Mouse (Mus musculus): ENCODE results near the gene Bloc1s1. TPM values are rescaled to one million over a fixed set of nuclear protein-coding genes. Genes with fewer than 3 reads are reported as not detected.

Gene Bloc1s1
- polyA plus RNA-seq, 1 experiment from 2014 or later = 235 TPM

DNA sequence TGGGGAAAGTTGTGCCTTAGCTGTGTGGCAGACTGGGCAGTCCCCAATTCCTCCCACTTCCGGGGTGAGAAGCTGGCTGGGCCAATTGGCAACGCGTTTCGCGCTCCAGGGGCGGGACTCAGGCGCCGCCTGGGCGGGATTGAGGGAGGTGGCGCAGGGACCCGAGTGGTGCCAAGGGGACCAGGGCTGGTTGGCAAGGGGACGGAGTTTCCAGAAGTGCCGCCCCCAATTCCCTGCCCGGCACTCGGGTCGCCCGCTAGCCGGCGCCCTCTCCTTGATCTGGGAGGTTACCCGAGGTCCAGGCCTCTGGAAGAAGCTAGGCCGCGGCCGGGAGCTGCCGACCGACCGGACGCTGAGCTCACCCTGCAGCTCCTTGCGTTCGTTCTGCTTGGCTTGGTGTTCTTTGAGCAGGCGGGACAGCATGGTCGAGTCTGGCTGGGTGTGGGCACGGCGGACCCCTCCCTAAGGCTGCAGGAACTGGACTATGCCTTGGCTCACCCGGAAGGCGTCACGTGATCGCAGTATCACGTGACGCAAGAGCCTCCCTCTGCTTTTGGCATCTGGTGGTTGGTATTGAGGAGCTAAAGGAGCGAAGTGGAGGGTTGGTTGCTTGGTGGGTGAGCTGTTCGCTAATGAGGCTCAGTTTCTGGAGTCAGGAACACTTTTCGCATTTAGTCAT lies 683 bp downstream of the Bloc1s1 start:
- ATAC-seq (ENCODE audit: low FRiP score) = peak; percentile 98
- WGBS = under 1% methylated on average over 42 of the region's 42 CpGs
- peak overlapping the region; percentile 74 for H3K4me2 ChIP-seq (replicated peaks)
- H3K9ac ChIP-seq = peak overlapping the region; percentile 80
- H3K27ac ChIP-seq = peak overlapping the region; percentile 92
- peak overlapping the region; percentile 80 for H3K4me3 ChIP-seq
- peaks cover 36% of the 10 kb centered on the region for H3K4me1 ChIP-seq
- peaks cover 5% of the 10 kb centered on the region; the same call in 1 of the 2 replicates for H3K36me3 ChIP-seq
- H3K27me3 ChIP-seq = peaks cover 7% of the 10 kb centered on the region; the same call in 1 of the 2 replicates
- no peaks in the 10 kb centered on the region for H3K9me3 ChIP-seq (replicated peaks)

DNA sequence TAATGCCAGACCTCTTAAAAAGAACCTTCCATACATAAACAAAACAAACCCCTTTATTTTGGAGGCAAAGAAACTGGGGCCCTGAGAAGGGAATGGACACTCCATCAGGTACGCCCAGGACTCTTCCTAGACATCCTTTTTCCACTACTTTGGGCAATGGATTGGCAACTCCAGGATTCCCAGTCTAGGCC lies 1.1 kb downstream of the Bloc1s1 start, which contains the start of gene Rdh5:
Gene Rdh5 (minus strand): TSS at position 67 of the 191 bp plus-strand sequence.
- ATAC-seq (ENCODE audit: low FRiP score) = no peak
- peak within 1 kb of the TSS; percentile 74 for H3K4me2 ChIP-seq (replicated peaks)
- H3K4me1 ChIP-seq = peaks cover 36% of the 10 kb centered on the region
- H3K4me3 ChIP-seq = peak within 1 kb of the TSS; percentile 80
- H3K27ac ChIP-seq = peak within 1 kb of the TSS; percentile 92
- H3K9ac ChIP-seq = peak within 1 kb of the TSS; percentile 80
- H3K36me3 ChIP-seq = peaks cover 9% of the 10 kb centered on the region
- peaks cover 3% of the 10 kb centered on the region; the same call in 1 of the 2 replicates for H3K27me3 ChIP-seq
- WGBS = 15% methylated on average over 1 of the region's 1 CpGs
- no peaks in the 10 kb centered on the region for H3K9me3 ChIP-seq (replicated peaks)

DNA sequence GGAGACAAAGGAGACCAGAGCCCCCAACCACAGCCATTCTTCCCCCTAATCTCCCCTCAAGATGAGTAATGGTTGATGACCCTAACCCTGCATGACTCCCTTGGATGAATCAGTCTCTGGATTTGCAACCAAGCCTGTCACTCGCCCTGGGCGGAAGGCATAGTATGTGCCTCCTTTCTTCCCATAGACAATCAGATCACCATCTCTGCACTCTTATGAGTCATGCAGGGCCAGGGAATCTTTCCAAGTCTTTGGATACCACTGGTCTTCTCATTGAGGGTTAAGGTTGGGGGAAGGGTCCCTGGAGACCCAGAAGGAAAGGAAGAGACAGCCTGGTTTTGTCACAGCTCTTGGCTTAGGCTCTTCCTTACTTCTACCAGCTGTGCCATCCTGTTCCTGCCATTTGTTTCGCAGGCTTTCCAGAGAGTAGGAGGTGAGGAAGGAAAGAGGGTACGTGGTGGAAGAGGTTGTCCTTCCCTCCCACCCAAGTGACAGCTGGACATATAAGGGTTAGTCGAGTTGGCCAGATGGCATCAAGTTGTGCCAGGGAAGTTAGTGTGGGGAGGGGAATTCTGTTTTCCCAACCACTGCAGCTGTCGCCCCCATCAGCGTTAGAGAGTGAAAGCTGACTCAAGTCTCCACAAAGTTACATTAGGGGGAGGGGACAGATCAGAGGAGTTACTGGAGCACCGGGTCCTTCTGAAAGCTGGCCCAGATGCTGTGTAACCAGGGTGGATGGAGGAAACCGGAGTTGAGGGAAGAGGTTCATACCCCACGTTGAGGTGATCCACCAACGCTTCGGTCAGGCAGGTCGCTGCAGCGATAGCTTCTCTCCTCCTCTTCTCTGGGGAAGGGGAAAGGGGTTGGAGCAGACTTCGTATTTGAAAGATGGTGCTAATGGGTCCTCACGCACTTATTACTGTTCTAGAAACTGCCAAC lies 1.7 kb downstream of the Bloc1s1 start:
- WGBS = 72% methylated on average over 16 of the region's 16 CpGs
- H3K36me3 ChIP-seq = peaks cover 14% of the 10 kb centered on the region
- peaks cover 36% of the 10 kb centered on the region for H3K4me1 ChIP-seq
- H3K27ac ChIP-seq = no peak overlapping the region
- ATAC-seq (ENCODE audit: low FRiP score) = no peak
- H3K4me3 ChIP-seq = peak overlapping the region; percentile 80
- peak overlapping the region; percentile 80 for H3K9ac ChIP-seq
- no peaks in the 10 kb centered on the region for H3K27me3 ChIP-seq
- H3K9me3 ChIP-seq (replicated peaks) = no peaks in the 10 kb centered on the region
- peak overlapping the region; percentile 74 for H3K4me2 ChIP-seq (replicated peaks)

DNA sequence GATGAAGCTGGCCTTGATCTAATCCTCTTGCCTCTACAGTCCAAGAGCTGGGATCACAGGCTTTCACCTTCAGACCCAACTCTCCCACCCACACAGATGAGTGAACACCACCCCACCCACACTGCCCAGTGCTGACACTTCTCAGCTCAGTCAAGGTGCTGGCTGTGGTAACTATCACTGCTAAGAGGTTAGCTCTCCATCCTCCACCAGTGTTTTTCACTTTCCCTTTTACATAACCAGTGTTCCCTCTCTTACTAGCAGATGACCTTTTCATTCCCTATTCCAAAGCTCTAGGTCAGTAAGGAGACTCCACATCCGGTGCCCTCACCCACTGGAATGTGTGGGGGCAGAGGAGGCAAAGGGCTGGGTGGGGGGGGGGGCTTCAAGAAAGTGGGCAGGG lies 2.6 kb downstream of the Bloc1s1 start:
- Histone ChIP-seq H3K27me3 (no peaks in the 10 kb centered on the region), H3K9me3 (replicated peaks) (no peaks in the 10 kb centered on the region), H3K4me1 (peaks cover 36% of the 10 kb centered on the region), H3K9ac (no peak overlapping the region), H3K27ac (no peak overlapping the region), H3K4me3 (no peak overlapping the region), H3K36me3 (peaks cover 23% of the 10 kb centered on the region), H3K4me2 (replicated peaks) (no peak overlapping the region)
- no peak for ATAC-seq (ENCODE audit: low FRiP score)
- WGBS = 53% methylated on average over 1 of the region's 1 CpGs

GRCm38 (mm10) chr10:128920736-128921161 lies 3.1 kb downstream of the Bloc1s1 start:
- Histone ChIP-seq H3K9me3 (replicated peaks) (no peaks in the 10 kb centered on the region), H3K4me1 (peaks cover 36% of the 10 kb centered on the region), H3K4me2 (replicated peaks) (no peak overlapping the region), H3K27me3 (no peaks in the 10 kb centered on the region), H3K27ac (no peak overlapping the region), H3K4me3 (no peak overlapping the region), H3K9ac (no peak overlapping the region), H3K36me3 (peaks cover 25% of the 10 kb centered on the region)
- WGBS = 74% methylated on average over 3 of the region's 3 CpGs
- ATAC-seq (ENCODE audit: low FRiP score) = no peak

DNA sequence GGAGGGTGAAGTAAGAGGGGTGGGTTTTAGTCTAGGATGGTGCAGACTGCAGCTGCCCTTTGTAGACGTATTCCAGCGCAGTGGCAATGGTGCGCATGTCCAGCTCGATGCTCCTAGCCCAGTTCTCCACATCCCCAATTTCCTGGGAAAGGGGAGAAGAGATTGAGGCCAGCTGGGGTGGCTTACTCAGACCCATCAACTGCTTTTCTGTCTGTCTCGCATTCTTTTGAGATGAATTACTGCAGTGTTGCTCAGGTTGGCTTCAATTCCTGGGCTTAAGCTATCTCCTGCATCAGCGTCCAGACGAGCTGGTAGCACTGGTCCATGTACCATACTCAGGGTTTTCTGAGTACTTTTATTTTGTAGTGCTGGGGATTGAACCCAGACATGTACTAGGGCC lies 3.9 kb downstream of the Bloc1s1 start:
- peaks cover 25% of the 10 kb centered on the region for H3K36me3 ChIP-seq
- H3K4me2 ChIP-seq (replicated peaks) = no peak overlapping the region
- no peaks in the 10 kb centered on the region for H3K9me3 ChIP-seq (replicated peaks)
- no peak overlapping the region; the same call in 1 of the 2 replicates for H3K9ac ChIP-seq
- WGBS = 76% methylated on average over 7 of the region's 7 CpGs
- no peak for ATAC-seq (ENCODE audit: low FRiP score)
- peak overlapping the region; percentile 57 for H3K27ac ChIP-seq
- peaks cover 36% of the 10 kb centered on the region for H3K4me1 ChIP-seq
- H3K4me3 ChIP-seq = no peak overlapping the region
- H3K27me3 ChIP-seq = no peaks in the 10 kb centered on the region

DNA sequence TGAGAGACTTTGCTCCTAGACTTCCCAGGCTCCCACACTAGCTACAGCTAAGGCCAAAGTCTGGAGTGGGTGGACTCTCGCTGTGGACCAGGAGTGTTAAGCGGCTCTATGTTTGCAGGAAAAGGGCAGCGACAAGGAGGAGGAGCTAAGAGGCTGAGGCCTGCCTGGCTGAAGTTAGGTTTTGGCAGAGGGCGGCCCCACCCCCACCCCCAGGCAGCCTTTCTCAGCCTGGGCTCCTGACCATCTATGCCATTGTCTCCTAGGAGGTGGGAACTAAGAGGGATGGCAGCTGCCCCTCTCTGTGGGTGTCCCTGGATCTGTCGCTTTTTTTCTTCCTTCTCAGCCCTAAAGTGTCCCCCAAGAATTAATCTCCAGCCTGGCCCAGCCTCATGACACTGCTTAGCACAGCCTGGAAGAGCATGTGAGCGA lies 4.6 kb downstream of the Bloc1s1 start:
- 12% methylated on average over 6 of the region's 6 CpGs for WGBS
- H3K36me3 ChIP-seq = peaks cover 30% of the 10 kb centered on the region
- no peak overlapping the region for H3K4me3 ChIP-seq
- H3K9ac ChIP-seq = peak overlapping the region; percentile 2
- no peak overlapping the region for H3K4me2 ChIP-seq (replicated peaks)
- H3K27me3 ChIP-seq = no peaks in the 10 kb centered on the region
- no peaks in the 10 kb centered on the region for H3K9me3 ChIP-seq (replicated peaks)
- H3K4me1 ChIP-seq = peaks cover 36% of the 10 kb centered on the region
- peak overlapping the region; percentile 57 for H3K27ac ChIP-seq
- no peak for ATAC-seq (ENCODE audit: low FRiP score)

GRCm38 (mm10) chr10:128918246-128918645 lies 5.6 kb downstream of the Bloc1s1 start:
- 82% methylated on average over 7 of the region's 7 CpGs for WGBS
- H3K27ac ChIP-seq = no peak overlapping the region
- no peak overlapping the region for H3K4me3 ChIP-seq
- H3K4me2 ChIP-seq (replicated peaks) = no peak overlapping the region
- H3K9me3 ChIP-seq (replicated peaks) = no peaks in the 10 kb centered on the region
- ATAC-seq (ENCODE audit: low FRiP score) = no peak
- H3K9ac ChIP-seq = no peak overlapping the region
- peaks cover 34% of the 10 kb centered on the region for H3K4me1 ChIP-seq
- H3K36me3 ChIP-seq = peaks cover 34% of the 10 kb centered on the region
- H3K27me3 ChIP-seq = no peaks in the 10 kb centered on the region

GRCm38 (mm10) chr10:128917400-128917799 lies 6.4 kb downstream of the Bloc1s1 start:
- Histone ChIP-seq H3K9ac (no peak overlapping the region), H3K4me1 (peaks cover 29% of the 10 kb centered on the region), H3K4me2 (replicated peaks) (no peak overlapping the region), H3K27me3 (no peaks in the 10 kb centered on the region), H3K9me3 (replicated peaks) (no peaks in the 10 kb centered on the region), H3K4me3 (no peak overlapping the region), H3K27ac (no peak overlapping the region), H3K36me3 (peaks cover 34% of the 10 kb centered on the region)
- ATAC-seq (ENCODE audit: low FRiP score) = no peak
- WGBS = 92% methylated on average over 6 of the region's 6 CpGs

DNA sequence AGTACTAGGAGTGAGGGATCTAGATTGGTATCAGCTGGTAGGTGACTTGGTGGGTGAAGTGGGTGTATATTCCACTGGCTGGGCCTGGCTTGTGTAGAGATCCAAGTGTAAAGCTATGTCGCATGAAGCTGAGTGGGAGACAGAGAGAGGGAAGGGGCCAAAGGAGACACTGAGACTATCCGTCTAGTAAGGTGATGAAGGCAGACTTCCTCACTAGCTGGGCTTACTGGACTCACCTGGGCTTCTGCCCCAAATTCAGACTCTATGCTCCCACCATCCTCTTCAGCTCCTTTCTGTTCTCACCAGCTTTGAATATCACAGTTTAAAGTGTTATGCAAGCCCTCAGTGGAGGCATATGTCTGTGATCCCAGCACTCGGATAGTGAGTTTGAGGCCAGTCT lies 7.2 kb downstream of the Bloc1s1 start:
- Histone ChIP-seq H3K9me3 (replicated peaks) (no peaks in the 10 kb centered on the region), H3K9ac (no peak overlapping the region), H3K27ac (no peak overlapping the region), H3K4me2 (replicated peaks) (no peak overlapping the region), H3K4me3 (no peak overlapping the region), H3K36me3 (peaks cover 34% of the 10 kb centered on the region), H3K27me3 (no peaks in the 10 kb centered on the region), H3K4me1 (peaks cover 21% of the 10 kb centered on the region)
- 94% methylated on average over 3 of the region's 3 CpGs for WGBS
- ATAC-seq (ENCODE audit: low FRiP score) = no peak

DNA sequence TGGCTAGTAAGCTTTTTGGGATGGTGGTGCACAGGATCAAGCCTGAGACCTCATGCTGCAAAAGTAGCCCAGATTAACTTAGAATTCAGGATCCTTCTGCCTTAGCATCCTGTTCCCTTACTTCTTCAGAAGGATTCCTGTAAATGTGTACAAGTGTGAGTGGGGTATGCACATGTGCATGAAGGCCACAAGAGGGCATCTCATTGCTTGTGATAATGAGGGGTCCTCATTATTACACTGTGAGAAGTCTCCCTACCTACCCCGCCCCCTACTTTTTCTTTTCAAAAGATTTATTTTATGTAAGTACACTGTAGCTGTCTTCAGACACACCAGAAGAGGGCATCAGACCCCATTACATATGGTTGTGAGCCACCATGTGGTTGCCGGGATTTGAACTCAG lies 8.3 kb downstream of the Bloc1s1 start:
- Histone ChIP-seq H3K27me3 (0 out of 2 replicates have a peak, but pooled peaks cover 1% of the 10 kb centered on the region), H3K9me3 (replicated peaks) (no peaks in the 10 kb centered on the region), H3K4me3 (no peak overlapping the region), H3K36me3 (peaks cover 34% of the 10 kb centered on the region), H3K9ac (no peak overlapping the region), H3K4me1 (peaks cover 17% of the 10 kb centered on the region), H3K27ac (no peak overlapping the region), H3K4me2 (replicated peaks) (no peak overlapping the region)
- 96% methylated on average over 2 of the region's 2 CpGs for WGBS
- ATAC-seq (ENCODE audit: low FRiP score) = no peak

- ATAC-seq (ENCODE audit: low FRiP score) = no peak; the same call in 1 of the 2 replicates
- Histone ChIP-seq H3K4me1 (peaks cover 13% of the 10 kb centered on the region; the same call in 1 of the 2 replicates), H3K36me3 (peaks cover 29% of the 10 kb centered on the region), H3K27ac (no peak overlapping the region), H3K9me3 (replicated peaks) (no peaks in the 10 kb centered on the region), H3K4me3 (no peak overlapping the region), H3K4me2 (replicated peaks) (no peak overlapping the region), H3K27me3 (0 out of 2 replicates have a peak, but pooled peaks cover 3% of the 10 kb centered on the region), H3K9ac (no peak overlapping the region)
- WGBS = 72% methylated on average over 12 of the region's 12 CpGs
Observed at GRCm38 (mm10) chr10:128913696-128914095, 10.1 kb downstream of the Bloc1s1 start.

All from hindbrain, embryonic 12.5 days (tissue).